Mouse (Mus musculus): ENCODE measurements at regions not wholly inside any gene's neighbourhood (a gene's known extent, or its start where the extent isn't known, plus 50 kb on each side); places are given as distances from the start of the nearest gene placed in this dataset.
"Not testable (repeated sequence)": the region's sequence is repeated elsewhere in the genome, so short reads cannot be mapped to it uniquely, and the experiment has no call there.

DNA sequence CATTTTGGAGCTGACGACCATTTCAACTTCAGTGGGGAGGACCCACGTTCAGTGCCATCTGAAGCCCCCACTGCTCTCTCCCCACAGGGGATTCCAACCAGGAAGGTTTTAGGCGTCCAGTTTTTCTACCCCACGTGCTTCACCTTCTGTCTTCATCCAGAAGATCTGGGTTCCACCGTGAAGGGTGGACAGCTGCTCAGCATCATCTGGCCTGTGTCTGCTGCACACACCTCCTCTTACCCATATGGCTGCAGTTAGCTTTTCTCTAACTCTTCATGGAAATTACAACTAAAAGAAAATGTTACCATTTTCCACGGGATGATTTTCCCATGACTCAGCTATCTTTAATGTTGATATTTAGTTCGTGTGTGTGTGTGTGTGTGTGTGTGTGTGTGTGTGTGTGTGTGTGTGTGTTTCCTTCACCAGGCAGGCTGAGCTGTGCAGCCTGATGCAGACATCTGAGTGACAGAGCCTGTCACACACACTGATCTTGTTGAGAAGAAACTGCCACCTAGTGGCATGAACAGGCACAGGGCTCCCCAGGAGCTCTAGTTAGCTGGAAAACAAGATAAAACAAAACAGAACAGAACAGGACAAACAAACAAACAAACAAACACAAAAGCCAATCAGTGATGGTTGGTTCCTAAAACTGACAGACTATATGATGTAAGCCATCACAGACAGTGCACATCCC lies 107.5 kb upstream of the Rasgrp1 start:
- peak; percentile 68 to 74 for DNase-seq (ENCODE audit: low spot score in 2 of 2)

DNA sequence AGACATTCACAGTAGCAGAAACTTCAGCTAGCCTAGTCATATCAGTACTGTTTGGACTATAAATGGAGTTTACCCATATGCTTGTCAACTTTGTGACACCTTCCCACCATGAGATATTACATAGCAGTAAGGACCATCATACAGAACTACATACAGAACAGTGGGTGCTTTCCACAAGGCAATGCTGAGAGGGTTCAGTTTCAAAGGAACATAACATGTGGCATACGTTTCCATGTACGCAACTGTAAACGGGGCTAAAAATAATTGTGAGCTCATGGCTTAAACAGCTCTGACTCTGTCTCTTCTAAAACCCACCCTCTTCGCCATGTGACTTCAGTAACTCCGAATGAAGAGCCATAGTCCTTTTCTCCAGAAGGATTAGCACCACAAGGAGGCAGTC lies 109.0 kb upstream of the Rasgrp1 start:
- DNase-seq (ENCODE audit: low spot score in 2 of 2) = no peak

DNA sequence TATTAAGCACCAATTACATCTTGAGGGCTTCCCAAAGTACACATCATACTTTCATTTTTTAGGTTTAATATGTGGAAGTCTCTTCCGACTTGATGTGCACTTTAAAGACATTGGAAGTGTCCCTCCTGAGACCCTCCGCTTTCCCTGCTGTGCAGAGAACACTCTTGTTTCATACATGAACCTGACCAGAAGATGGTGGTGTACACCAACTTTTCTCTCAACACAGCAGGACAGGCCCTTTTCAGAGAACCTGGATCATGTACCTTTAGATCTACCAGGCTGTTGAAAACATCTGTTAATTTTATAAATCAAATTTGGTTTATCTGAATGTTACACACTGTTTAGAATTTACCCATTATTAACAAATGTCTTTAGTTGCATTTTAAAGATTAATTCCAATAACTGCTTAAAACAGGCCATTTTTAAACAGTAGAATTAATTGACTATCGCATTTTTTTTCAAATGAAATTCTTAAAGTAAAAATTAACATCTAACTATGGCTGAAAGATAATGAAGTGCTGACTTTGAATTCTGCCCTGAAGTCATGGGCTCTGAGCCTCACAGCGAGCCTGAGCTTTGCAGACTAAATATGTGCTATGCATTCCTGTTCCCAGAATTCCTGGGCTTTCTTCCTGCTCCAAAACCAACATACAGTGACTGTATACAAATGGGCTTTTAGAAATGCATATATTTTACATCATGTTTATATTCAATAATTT lies 112.4 kb upstream of the Rasgrp1 start:
- DNase-seq (ENCODE audit: low spot score in 2 of 2) = peak in 1 of 2 experiments; percentile 37

DNA sequence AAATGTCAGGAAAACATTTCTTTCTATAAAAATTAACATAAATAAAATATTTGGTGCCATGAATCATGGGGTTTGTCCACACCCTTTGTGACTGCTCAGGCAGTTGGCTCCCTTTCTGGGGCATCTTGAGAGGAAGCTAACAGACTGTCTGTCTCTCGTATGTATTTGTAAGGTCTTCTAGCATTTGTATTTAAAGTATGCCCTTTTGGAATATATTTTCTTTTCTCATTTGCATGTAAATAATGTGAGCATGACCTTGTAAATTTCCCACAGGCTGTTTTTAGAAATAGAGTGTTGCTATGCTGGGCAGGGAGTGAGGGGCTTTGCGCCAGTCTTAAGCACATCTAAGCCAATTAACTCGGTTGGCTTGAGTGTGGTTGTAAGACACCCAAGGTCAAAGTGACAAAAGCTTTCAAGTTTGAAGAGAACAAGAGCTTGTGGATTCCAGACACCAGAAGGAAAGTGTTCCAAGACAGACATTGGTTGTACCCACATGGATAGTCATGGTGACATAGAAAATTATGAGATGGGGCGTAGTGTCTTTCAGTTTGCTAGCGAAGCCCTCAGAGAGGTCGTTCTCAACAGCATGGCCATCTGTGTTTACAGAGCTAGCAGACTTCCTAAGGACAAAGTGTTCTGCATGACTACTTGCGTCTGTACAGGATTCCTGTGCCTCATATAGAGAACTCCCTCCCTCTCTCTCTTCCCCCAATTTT lies 113.1 kb upstream of the Rasgrp1 start:
- no peak for DNase-seq (ENCODE audit: low spot score in 2 of 2)

DNA sequence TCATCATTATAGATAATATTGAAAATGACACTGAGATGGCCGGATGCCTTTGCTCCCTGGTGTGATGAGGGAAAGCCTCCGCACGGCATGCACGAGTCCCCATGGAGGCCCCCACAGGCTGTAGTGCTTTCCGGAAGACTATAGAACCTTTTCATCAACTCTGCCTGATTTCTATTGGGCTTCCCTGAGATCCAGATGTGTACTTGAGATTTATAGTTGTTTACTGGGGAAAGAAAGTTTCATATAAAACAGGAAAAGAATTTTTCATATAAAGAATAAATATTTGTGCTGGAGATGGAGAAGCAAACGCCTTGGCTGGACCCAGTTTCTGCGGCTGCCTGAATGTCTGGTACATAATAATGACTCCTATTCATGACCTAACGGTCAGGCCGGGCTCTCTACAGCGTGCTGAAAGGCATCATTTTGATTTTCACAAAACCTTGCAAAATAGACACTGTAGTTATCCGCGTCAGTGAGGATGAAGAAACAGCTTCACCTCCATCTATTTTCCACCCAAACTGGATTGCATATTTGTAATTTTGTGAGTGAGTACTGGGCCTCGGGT lies 113.7 kb upstream of the Rasgrp1 start:
- no peak for DNase-seq (ENCODE audit: low spot score in 2 of 2)

DNA sequence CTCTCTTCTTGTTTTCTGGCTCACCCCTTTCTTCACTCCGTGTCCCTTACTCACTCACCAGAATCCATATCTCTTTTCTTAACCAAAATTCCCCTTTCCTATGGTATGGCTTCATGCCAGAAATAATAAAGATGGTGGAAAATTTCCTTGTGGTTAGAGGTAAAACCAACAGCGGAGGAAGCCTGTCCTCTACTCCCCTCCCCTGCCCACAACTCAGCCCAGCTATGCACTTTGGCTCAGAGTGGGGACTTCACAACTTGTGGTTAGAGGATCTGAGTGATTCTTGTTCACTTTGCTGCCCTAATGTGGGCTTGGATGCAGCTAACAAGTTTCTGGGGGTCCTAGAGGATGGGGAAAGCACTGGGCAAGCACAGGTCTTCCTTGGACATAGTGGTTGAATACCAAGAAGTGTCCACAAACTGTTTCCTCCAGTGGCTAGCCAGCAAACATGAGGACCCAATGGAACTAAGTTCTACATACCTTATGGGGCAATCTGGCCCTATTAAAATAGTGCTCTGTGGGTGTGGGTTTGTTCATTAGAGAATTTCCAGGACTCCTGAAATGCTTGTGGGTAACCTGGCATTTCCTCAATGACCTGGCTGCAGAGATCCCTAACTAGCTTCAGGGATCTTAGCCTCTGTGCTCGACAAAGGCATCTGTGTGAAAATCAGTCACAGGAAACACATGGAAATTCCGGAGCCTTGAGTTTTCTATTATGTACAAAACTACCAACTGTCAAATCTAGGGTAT lies 118.9 kb upstream of the Rasgrp1 start:
- no peak for DNase-seq (ENCODE audit: low spot score in 2 of 2)

DNA sequence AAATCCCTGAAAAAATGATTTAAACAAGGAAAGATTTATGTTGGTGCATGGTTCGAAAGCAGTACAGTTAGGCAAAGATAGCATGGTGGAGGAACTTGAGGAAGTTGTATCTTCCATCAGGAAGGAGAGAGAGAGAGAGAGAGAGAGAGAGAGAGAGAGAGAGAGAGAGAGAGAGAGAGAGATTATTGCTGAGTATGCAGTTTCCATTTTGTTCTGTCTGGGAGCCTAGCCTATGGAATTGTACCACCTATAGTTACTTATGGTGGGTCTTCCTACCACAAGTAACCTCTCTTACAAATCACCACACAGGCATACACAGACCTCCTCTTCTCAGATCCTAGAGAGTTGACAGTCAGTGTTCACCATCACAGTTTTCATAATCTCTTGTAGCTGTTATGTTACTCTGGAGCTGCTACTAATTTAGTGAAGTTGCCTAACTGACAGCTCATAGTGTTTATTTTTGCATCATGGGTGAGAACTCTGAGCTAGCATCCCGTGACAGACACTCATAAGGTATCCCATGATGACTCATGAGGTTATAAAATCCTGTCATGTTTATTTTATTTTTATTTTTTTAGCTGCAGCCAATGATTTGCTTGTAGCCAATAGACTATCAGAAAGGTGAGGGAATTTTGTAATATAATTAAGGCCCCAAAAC lies 132.2 kb upstream of the Rasgrp1 start:
- DNase-seq (ENCODE audit: low spot score in 2 of 2) = no peak

DNA sequence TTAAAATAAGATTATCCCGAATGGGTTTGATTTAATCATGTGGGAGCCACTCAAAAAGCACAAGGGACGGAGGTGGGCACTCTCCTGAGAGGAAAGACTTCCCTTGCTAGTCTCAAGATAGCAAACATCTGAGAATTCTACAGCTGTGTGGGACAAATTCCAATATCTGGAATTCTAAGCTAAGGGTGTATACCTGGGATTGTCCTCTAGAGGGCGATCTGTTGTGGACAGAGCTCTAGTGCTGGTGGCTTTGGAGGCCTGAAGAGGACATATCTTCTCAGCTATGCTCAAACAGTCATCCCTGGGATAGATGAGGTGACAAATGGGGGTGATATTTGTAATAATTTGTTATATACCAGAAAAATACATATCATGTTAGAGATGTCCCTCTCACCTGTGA lies 132.8 kb upstream of the Rasgrp1 start:
- no peak for DNase-seq (ENCODE audit: low spot score in 2 of 2)

DNA sequence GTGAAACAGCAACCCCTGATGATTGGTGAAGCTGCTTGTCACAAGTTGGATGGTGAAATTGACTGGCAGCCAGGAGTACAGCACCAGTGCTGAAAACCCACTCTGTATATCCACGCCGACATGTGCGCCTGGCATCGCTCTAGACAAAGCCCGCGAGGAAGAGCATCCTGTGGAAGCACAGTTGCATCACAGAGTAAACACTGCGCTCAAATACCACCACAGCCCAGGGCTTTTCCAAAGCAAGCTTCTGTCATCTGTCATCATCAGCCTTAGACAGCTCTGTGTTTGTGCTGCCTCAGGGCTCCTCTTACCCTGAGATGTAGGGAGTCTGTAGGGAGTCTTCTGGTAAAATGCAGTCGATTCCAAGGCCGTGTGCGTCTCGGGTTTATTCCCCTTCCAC lies 134.7 kb upstream of the Rasgrp1 start:
- DNase-seq (ENCODE audit: low spot score in 2 of 2) = not testable (repeated sequence)

DNA sequence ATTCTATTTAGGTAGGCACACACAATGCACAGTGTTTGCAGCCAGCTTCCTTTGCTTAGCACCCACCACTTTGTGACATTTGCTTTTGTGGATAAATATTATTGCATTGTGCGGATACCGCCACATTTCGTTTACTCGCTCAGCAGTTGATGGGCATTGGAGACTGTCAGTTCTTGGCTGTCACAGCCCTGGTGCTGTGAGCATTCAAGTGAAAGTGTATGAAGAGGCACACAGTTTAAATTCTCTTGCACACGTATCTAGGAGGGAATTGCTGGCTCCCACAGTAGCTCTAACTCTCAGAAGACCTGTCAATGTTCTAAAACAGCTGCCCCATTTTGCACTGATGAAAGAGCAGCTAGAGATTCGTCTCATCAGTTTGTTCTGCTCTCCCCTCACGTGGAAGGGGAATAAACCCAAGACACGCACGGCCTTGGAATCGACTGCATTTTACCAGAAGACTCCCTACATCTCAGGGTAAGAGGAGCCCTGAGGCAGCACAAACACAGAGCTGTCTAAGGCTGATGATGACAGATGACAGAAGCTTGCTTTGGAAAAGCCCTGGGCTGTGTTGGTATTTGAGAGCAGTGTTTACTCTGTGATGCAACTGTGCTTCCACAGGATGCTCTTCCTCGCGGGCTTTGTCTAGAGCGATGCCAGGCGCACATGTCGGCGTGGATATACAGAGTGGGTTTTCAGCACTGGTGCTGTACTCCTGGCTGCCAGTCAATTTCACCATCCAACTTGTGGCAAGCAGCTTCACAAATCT lies 136.6 kb upstream of the Rasgrp1 start:
- DNase-seq (ENCODE audit: low spot score in 2 of 2) = not testable (repeated sequence)

DNA sequence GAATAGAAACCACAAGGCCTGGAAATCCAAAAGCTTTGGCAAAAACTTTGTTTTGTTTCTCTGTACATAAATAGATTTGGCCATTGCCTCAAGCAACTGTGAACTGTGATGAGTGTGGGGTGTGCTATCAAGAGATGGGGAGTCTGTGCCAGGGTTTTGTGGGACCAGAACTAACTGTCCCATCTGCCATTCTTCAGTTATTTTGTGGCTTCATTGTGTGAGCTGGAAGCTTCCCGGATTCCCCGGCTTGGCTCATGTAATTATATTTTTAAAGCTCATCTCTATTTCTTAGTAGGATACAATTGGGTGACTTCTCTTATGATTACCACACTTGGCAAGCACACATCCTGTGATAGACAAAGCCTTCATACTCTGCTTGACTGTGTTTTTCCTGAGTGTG lies 143.6 kb upstream of the Rasgrp1 start:
- no peak for DNase-seq (ENCODE audit: low spot score in 2 of 2)

DNA sequence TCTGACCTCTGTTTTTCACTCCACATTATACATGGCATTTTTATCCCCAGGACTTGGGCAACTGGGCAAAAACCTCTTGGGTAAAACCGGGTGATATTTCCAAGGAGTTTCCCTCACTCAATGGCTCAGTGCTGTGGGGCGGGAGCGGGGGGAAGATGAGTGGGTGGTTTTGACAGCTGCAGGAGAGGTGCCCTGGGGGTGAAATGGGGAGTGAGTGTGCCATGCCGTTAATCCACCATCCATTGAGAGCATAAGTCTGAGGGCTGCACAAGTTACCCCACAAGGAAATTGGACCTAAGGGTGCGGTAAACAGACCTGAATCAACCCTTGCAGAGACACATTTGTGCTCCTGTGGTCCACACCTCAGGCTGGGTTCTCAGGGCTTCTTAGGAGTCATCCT lies 155.8 kb upstream of the Rasgrp1 start:
- DNase-seq (ENCODE audit: low spot score in 2 of 2) = no peak

DNA sequence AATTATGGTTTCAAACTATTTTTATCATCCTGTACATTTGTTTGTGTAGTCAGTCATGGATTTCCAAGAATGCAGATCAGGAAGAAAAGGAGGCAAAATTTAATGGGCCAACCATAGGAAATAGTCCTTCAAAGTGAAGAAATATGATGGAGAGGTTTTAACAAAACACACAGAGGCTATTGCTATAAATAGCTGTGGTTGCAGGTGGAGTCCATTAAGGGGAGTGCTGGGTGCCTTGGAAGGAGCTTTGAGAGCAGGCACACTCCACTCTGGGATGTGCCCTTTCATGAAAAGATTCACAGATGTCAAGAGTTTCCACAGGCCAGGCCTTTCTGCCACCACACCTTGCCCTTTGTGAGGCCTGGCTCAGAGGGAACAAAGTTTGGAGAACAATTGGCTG lies 159.8 kb upstream of the Rasgrp1 start:
- no peak for DNase-seq (ENCODE audit: low spot score in 2 of 2)

DNA sequence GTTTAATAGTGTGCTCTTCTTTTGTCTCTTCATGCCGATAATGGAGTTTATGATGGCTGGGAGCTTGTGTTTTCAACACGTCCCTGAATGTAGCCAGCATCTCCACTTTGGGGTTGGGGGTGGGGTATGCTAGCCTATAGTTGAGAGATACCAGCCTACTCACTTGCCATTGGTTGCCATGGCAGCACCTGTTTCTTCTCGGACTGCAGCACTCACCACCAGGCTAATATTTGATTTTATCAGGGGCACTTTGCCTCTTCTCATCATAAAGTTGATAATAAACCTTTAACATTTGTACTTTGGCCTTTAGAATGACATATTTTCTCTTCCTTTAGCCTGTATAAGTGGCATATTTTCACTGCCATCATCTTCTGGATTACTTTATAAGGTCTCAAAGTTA lies 168.9 kb upstream of the Rasgrp1 start:
- no peak for DNase-seq (ENCODE audit: low spot score in 2 of 2)

DNA sequence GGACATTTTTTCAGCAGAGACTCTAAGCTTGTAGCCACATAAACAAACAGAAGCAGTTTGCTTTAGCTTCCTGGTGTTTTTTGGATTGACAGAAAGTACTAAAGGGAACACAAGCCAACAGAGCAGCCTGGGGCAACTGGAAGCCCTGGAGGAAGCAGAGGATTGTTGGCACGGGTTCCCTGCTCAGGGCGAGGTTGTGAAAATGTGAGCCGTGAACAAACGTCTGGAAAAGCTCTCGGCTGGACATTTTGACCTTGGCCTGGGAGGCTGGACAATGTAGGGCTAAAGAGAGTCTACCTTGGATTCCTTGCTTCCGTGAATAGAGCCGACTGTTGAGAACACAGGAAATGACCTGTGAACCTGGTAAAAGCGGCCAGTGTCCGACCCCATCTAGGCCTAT lies 169.8 kb upstream of the Rasgrp1 start:
- DNase-seq (ENCODE audit: low spot score in 2 of 2) = no peak

DNA sequence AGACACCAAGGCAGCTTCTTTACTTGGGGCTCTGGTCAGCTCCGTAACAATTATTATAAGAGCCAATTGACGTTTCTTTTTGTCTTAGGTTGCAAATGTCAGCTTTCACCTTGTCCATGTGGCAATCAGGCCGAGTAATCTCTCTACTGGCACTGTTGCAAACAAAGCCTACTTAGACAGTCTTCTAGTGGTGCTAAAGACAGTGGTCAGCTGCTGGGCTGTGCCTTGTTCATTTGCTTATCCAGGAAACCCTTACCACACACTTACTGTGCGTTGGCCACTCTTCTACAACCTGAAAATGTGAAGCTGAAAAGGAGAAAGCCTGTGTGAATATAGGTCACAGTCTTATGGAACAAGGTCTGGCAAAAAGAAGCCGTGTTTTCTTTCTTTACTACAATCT lies 181.6 kb upstream of the Rasgrp1 start:
- DNase-seq (ENCODE audit: low spot score in 2 of 2) = no peak

DNA sequence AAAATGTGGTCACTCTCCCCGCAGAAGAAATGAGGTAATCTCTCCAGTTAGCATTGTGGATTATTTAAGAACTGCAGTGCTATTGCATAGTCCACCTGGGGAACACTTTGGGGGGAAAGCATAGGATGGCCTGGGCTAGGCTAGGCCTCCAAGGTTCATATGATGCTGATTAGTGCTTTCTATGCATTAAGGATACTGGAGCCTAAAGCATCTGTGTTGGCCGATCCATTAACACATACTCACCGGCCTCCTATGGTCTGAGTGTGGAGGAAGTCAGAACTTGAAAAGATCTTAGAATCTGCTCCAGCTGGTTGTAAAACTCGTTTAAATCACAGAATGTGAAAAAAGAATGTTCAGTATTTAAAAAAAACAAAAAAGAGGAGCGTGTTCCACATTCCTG lies 196.1 kb upstream of the Rasgrp1 start:
- DNase-seq (ENCODE audit: low spot score in 2 of 2) = no peak

DNA sequence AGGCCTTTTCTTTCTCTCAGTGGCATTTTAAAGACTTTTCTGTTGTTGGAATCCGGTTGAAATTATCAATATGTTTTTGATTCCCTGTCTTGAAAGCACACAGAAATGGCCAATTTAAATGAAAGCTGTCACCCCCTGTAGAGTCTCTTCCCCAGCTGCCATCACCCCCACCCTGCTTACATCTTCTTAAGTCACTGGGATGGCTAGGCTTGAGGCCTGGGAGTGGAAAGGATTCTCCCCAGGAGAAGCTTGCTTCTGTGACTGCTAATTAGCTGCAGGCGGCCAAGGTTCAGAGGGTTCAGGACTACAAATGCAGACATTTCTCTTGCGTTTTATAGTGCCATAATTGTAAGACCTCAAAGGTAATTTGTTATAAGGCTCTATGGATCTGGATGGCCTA lies 196.5 kb upstream of the Rasgrp1 start:
- no peak for DNase-seq (ENCODE audit: low spot score in 2 of 2)

DNA sequence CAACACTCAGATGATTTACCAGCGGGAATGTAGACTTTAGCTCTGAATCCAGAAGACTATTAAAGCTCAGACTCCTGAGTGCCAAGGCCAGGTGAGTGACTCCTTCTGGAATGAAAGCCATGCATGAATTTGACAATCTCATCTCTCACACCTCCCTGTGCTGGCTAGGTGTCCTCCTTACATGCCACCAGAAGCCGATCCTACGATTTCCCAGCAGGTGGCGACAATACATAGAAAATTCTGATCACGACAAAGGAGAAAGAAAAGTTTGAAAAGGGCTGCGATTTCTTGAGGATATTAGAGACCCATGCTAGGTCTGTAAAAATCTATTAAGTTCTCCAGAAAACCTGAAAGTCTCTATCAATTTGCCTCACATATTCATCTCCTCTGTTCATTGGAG lies 198.7 kb upstream of the Rasgrp1 start:
- DNase-seq (ENCODE audit: low spot score in 2 of 2) = peak; percentile 84

DNA sequence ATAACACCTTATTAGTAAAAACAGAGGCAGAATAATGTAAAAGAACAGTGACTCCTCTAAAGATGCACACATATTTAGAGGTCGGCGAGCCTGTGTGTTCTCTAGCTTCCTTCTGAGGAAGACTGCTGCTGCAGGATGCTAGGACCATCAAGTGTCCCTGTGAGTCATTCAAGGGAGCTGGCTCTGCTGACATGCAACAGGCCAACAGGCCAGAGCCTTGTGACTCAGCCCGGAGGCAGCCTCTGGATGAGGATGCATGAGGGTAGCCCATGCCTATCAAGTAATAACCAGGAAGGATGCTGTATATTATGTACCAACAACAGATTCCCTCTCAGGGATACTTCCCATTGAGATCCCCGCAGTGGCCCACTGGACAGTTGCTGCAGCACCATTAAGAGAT lies 199.5 kb upstream of the Rasgrp1 start:
- DNase-seq (ENCODE audit: low spot score in 2 of 2) = no peak

All from right cerebral cortex, adult 2 months (tissue).